Mouse (Mus musculus) MEL (cell line): ENCODE data around the gene Trpc4. TPM values are rescaled to one million over a fixed set of nuclear protein-coding genes. Genes with fewer than 3 reads are reported as not detected.

ENCODE experiments used
- DNase-seq: peaks from one replicate; pipeline ENCODE4 v3.0.0; 2011; ENCODE audit warnings: low read depth, low spot score
- H3K27ac ChIP-seq: 2 replicates; pipeline ENCODE4 v1.5.1; 2012; ENCODE audit warnings: low read depth, mild to moderate bottlenecking, control low read depth, low read length, moderate library complexity; ENCODE audit not compliant: control insufficient read depth
- H3K27me3 ChIP-seq, 2 experiments: fragments of 150-350 bp in 1 of 2; sonication (generic) in 1 of 2; 2 replicates each; pipeline ENCODE4 v1.6.1; 2012; ENCODE audit warnings: low read length in 2 of 2, mild to moderate bottlenecking in 2 of 2, improper control_type of control experiment in 1 of 2, moderate library complexity in 1 of 2; ENCODE audit not compliant: insufficient read depth in 2 of 2, control insufficient read depth in 1 of 2
- H3K36me3 ChIP-seq, 2 experiments: 2 replicates each; pipeline ENCODE4 v1.6.1; 2012 to 2014; ENCODE audit warnings: low read length in 2 of 2, improper control_type of control experiment in 1 of 2, inconsistent platforms in 1 of 2, mild to moderate bottlenecking in 1 of 2; ENCODE audit not compliant: insufficient read depth in 2 of 2, control insufficient read depth in 1 of 2
- H3K4me1 ChIP-seq, 2 experiments: fragments of 150-350 bp in 1 of 2; sonication (generic) in 1 of 2; 2 replicates each; pipeline ENCODE4 v1.6.1; 2012; ENCODE audit warnings: low read length in 2 of 2, improper control_type of control experiment in 1 of 2, mild to moderate bottlenecking in 1 of 2; ENCODE audit not compliant: insufficient read depth in 2 of 2, control insufficient read depth in 1 of 2
- H3K4me3 ChIP-seq, 2 experiments: fragments of 150-350 bp in 1 of 2; sonication (generic) in 1 of 2; 2 replicates each; pipeline ENCODE4 v1.5.1; 2012; ENCODE audit warnings: low read depth in 2 of 2, low read length in 2 of 2, mild to moderate bottlenecking in 2 of 2, moderate library complexity in 2 of 2, control low read depth in 1 of 2, improper control_type of control experiment in 1 of 2; ENCODE audit not compliant: control insufficient read depth in 1 of 2, insufficient read depth in 1 of 2
- H3K79me2 ChIP-seq: 2 replicates; pipeline ENCODE4 v1.6.1; 2012; ENCODE audit warnings: mild to moderate bottlenecking, low read length, moderate library complexity; ENCODE audit not compliant: control insufficient read depth, poor library complexity, insufficient read depth
- H3K9ac ChIP-seq: 2 replicates; pipeline ENCODE4 v1.6.1; 2012; ENCODE audit warnings: low read depth, mild to moderate bottlenecking, control low read depth, low read length, moderate library complexity; ENCODE audit not compliant: control insufficient read depth, poor library complexity, severe bottlenecking
- H3K9me3 ChIP-seq: fragments of 150-350 bp; sonication (generic); replicated peaks from 2 replicates; pipeline ENCODE4 v1.6.1; 2012; ENCODE audit warnings: mild to moderate bottlenecking, low read length, improper control_type of control experiment, moderate library complexity; ENCODE audit not compliant: insufficient read depth
- CHD2 ChIP-seq: IDR thresholded peaks from 2 replicates; pipeline ENCODE4 v1.6.1; 2011; ENCODE audit warnings: low read length, improper control_type of control experiment
- CTCF ChIP-seq, 3 experiments: IDR thresholded peaks in 2 of 3; conservative IDR thresholded peaks in 1 of 3; 2 replicates each; pipeline ENCODE4 v1.5.1; 2011 to 2012; ENCODE audit warnings: low read length in 3 of 3, low read depth in 2 of 3, mild to moderate bottlenecking in 2 of 3, improper control_type of control experiment in 1 of 3, inconsistent platforms in 1 of 3, mixed read lengths in 1 of 3, moderate library complexity in 1 of 3; ENCODE audit not compliant: control insufficient read depth in 1 of 3, insufficient read depth in 1 of 3, poor library complexity in 1 of 3, severe bottlenecking in 1 of 3
- GATA1 ChIP-seq: IDR thresholded peaks from 2 replicates; pipeline ENCODE4 v1.6.1; 2011; ENCODE audit warnings: low read depth, low read length, improper control_type of control experiment
- KAT2A ChIP-seq: conservative IDR thresholded peaks from 2 replicates; pipeline ENCODE4 v1.6.1; 2012; ENCODE audit warnings: low read depth, low read length, improper control_type of control experiment, inconsistent platforms
- MAFK ChIP-seq: IDR thresholded peaks from 2 replicates; pipeline ENCODE4 v1.6.1; 2011; ENCODE audit warnings: low read depth, mild to moderate bottlenecking, low read length, improper control_type of control experiment, borderline replicate concordance
- NRF1 ChIP-seq: IDR thresholded peaks from 2 replicates; pipeline ENCODE4 v1.6.1; 2014; ENCODE audit warnings: low read depth, mild to moderate bottlenecking, inconsistent platforms, low read length, improper control_type of control experiment, moderate library complexity; ENCODE audit not compliant: poor library complexity, insufficient read depth, severe bottlenecking
- POLR2A ChIP-seq, 2 experiments: IDR thresholded peaks; 2 replicates each; pipeline ENCODE4 v1.6.1; 2011 to 2012; ENCODE audit warnings: low read length in 2 of 2, mild to moderate bottlenecking in 2 of 2, control low read depth in 1 of 2, improper control_type of control experiment in 1 of 2, low read depth in 1 of 2, moderate library complexity in 1 of 2; ENCODE audit not compliant: control insufficient read depth in 1 of 2, insufficient read depth in 1 of 2, poor library complexity in 1 of 2
- RAD21 ChIP-seq: IDR thresholded peaks from 2 replicates; pipeline ENCODE4 v1.6.1; 2011; ENCODE audit warnings: mild to moderate bottlenecking, low read depth, low read length, improper control_type of control experiment
- SMC3 ChIP-seq: IDR thresholded peaks from 2 replicates; pipeline ENCODE4 v1.6.1; 2011; ENCODE audit warnings: low read depth, low read length, improper control_type of control experiment
- TBP ChIP-seq: IDR thresholded peaks from 2 replicates; pipeline ENCODE4 v1.8.0; 2011; ENCODE audit warnings: low read depth, low read length, improper control_type of control experiment
- ZKSCAN1 ChIP-seq: IDR thresholded peaks from 2 replicates; pipeline ENCODE4 v1.6.1; 2012; ENCODE audit warnings: low read depth, mild to moderate bottlenecking, inconsistent platforms, low read length, improper control_type of control experiment, moderate library complexity
- ZNF384 ChIP-seq: IDR thresholded peaks from 2 replicates; pipeline ENCODE4 v1.6.1; 2012; ENCODE audit warnings: low read depth, mild to moderate bottlenecking, inconsistent platforms, low read length, improper control_type of control experiment
- polyA plus RNA-seq, 2 experiments: library from polyadenylated mRNA; stranded (reverse) in 1 of 2; unstranded in 1 of 2; fragments of >175 nt in 1 of 2; fragments of >200 nt in 1 of 2; gene quantifications; 2 replicates each; pipeline versions ENCODE4 v1.2.1 to v1.2.4; 2012; ENCODE audit warnings: low replicate concordance in 2 of 2, low read depth in 1 of 2; ENCODE audit not compliant: insufficient read length in 2 of 2, insufficient read depth in 1 of 2, missing spikeins in 1 of 2
- total RNA-seq: library from RNA; depleted of rRNA; stranded (reverse); fragments of 300-350 nt; gene quantifications from 2 replicates; pipeline ENCODE4 v1.2.3, GENCODE M21; 2012

Gene Trpc4
- total and polyA plus RNA-seq, 3 experiments: not detected

- H3K27ac ChIP-seq: no peak overlapping the region
- H3K27me3 ChIP-seq: no peaks in the 10 kb centered on the region
- DNase-seq: peak; percentile 6
- H3K79me2 ChIP-seq: no peaks in the 10 kb centered on the region
- no peak overlapping the region for H3K9ac ChIP-seq
- no peak overlapping the region for H3K4me3 ChIP-seq
- TF ChIP-seq SMC3 (peak; percentile 54), CTCF (IDR thresholded peaks at IDR 0.05 in 2 of 3, conservative IDR thresholded peaks at IDR 0.05 in 1 of 3; ENCODE audit: control insufficient read depth in 1 of 3, insufficient read depth in 1 of 3, low read depth in 2 of 3, low read length in 3 of 3, poor library complexity in 1 of 3, severe bottlenecking in 1 of 3) (peak; percentile 28 to 76 (median 58); a peak in 5 of 6 replicates), NRF1 (no peak), TBP (no peak), POLR2A (IDR thresholded peaks at IDR 0.05; ENCODE audit: control insufficient read depth in 1 of 2, insufficient read depth in 1 of 2, low read depth in 1 of 2, low read length in 2 of 2, poor library complexity in 1 of 2) (no peak), GATA1 (no peak), RAD21 (peak; percentile 59)
- no peaks in the 10 kb centered on the region for H3K4me1 ChIP-seq
- no peaks in the 10 kb centered on the region for H3K9me3 ChIP-seq
- H3K36me3 ChIP-seq: no peaks in the 10 kb centered on the region
Measured at GRCm38 (mm10) chr3:54352891-54353652, 197.2 kb downstream of the Trpc4 start.

- Histone ChIP-seq H3K9ac (no peak overlapping the region), H3K36me3 (no peaks in the 10 kb centered on the region), H3K9me3 (no peaks in the 10 kb centered on the region), H3K27me3 (no peaks in the 10 kb centered on the region), H3K27ac (no peak overlapping the region), H3K4me3 (no peak overlapping the region), H3K4me1 (no peaks in the 10 kb centered on the region), H3K79me2 (no peaks in the 10 kb centered on the region)
- TF ChIP-seq KAT2A (no peak), ZKSCAN1 (no peak), ZNF384 (no peak), MAFK (no peak), POLR2A (IDR thresholded peaks at IDR 0.05; ENCODE audit: control insufficient read depth in 1 of 2, insufficient read depth in 1 of 2, low read depth in 1 of 2, low read length in 2 of 2, poor library complexity in 1 of 2) (no peak), CTCF (IDR thresholded peaks at IDR 0.05 in 2 of 3, conservative IDR thresholded peaks at IDR 0.05 in 1 of 3; ENCODE audit: control insufficient read depth in 1 of 3, insufficient read depth in 1 of 3, low read depth in 2 of 3, low read length in 3 of 3, poor library complexity in 1 of 3, severe bottlenecking in 1 of 3) (peak in 1 of 3 experiments; percentile 11; a peak in 1 of 6 replicates), CHD2 (no peak), RAD21 (peak; percentile 12; the same call in 1 of the 2 replicates)
- DNase-seq: no peak
Measured at GRCm38 (mm10) chr3:54357561-54357960, 201.7 kb downstream of the Trpc4 start.
